Mouse (Mus musculus) bone marrow macrophage, adult 2 months (primary cell): Measurements from ENCODE around the gene Zfp282.

ENCODE experiments used
- CTCF ChIP-seq: IDR thresholded peaks from 2 replicates; pipeline ENCODE4 v1.5.1; 2012; ENCODE audit warnings: low read depth, mild to moderate bottlenecking, low read length, moderate library complexity
- POLR2A ChIP-seq: IDR thresholded peaks from 2 replicates; pipeline ENCODE4 v1.6.1; 2012; ENCODE audit warnings: mild to moderate bottlenecking, low read depth, low read length, borderline replicate concordance

DNA sequence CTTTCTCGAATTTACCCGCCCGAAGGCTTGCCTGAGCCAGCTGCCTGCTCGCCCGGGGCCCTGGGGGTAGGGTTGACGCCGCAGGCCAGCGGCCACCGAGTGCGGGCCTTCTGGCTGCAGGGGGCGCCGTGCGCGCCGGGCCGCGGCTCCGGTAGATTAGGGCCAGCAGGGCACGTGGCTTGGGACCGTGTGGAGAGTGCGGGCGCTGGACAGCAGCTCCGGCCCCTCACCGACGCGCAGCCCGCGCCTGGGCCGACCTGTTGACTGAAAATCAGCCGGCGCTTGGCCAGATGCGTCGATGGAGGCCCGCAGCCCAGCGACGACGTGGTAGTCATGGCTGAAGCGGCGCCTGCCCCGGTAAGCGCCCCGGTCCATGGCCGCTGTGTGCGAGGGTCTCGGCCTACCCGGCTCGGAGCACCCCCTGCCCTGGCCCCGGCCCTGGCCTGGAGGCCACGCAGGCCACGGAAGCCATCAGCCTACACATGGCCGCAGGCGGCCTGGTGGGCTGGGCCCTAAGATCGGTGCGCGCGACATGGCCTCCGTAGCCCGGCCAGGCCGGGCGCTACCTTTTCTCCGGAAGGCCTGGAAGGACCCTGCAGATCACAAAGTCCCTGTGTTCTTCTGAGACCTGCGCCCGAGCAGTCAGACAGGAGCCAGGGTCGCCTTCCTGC lies 66.2 kb downstream of the Zfp282 start:
- TF ChIP-seq CTCF (no peak), POLR2A (no peak)
